Mouse (Mus musculus) lung, postnatal 0 days (tissue): ENCODE measurements around the gene Rrp9.

ENCODE experiments used
- CTCF ChIP-seq: IDR thresholded peaks from 2 replicates; pipeline ENCODE4 v1.5.1; 2016; ENCODE audit warnings: antibody characterized with exemption, mild to moderate bottlenecking
- EP300 ChIP-seq: IDR thresholded peaks from 2 replicates; pipeline ENCODE4 v1.6.1; 2016; ENCODE audit warnings: antibody characterized with exemption, mild to moderate bottlenecking, control low read depth

DNA sequence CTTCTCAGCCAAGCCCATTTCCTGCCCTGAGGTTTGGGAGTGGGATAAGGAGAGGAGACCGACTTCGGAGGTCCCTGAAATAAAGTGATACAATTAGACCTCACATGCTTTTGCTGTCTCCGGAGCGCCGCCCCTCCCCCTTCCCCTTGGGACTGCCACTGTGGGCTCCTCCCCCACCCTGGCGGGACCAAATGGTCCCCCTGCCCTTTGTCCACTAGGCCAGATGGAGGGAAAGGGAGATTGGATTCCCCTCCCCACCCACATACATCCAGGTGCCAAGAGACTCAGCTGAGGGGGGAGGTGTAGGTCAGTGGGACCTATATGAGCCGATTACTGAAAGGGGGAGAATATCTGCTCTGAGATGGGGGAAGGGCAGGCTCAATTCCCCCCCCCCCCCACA lies 22.9 kb upstream of the Rrp9 start:
- no peak for TF ChIP-seq CTCF
- no peak for TF ChIP-seq EP300
